Mouse (Mus musculus) heart, adult 2 months (tissue): ENCODE measurements at regions not wholly inside any gene's neighbourhood (a gene's known extent, or its start where the extent isn't known, plus 50 kb on each side); places are given as distances from the start of the nearest gene placed in this dataset.

Experiments
- CTCF ChIP-seq: fragments of 200-600 bp; IDR thresholded peaks from 2 replicates; pipeline ENCODE4 v1.8.1; 2022; ENCODE audit warnings: antibody characterized with exemption, mild to moderate bottlenecking, moderate library complexity
- POLR2A ChIP-seq: fragments of 200-500 bp; IDR thresholded peaks from 2 replicates; pipeline ENCODE4 v1.6.1; 2011; ENCODE audit warnings: mild to moderate bottlenecking, low read depth, low read length, control low read depth; ENCODE audit not compliant: insufficient read depth

DNA sequence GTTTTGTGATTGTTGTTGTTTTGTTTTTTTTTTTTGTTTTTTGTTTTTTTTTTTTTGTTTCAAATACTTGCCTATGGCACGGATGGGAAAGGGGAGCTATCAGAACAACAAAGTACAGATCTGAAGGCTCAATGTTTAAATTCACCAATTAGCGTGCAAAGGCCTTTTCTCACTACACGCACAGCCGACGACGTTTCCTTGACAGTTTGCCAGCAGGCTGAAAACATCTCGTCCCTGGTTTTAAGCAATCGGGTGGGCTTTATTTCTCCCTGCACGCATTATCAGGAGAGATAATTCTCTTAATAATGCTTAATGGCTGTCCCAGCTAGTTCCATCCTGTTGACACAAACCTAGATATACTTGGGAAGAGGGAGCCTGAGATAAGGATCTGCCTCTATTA is 79.6 kb downstream of the Diras2 start:
- TF ChIP-seq CTCF (no peak), POLR2A (no peak)
